Mouse (Mus musculus): Measurements from ENCODE around the gene Memo1. TPM values are rescaled to one million over a fixed set of nuclear protein-coding genes. Genes with fewer than 3 reads are reported as not detected.
"Not testable (repeated sequence)": the region's sequence is repeated elsewhere in the genome, so short reads cannot be mapped to it uniquely, and the experiment has no call there.

Memo1 gene
- total RNA-seq, 2 experiments from 2014 or later = 242 to 378 TPM

DNA sequence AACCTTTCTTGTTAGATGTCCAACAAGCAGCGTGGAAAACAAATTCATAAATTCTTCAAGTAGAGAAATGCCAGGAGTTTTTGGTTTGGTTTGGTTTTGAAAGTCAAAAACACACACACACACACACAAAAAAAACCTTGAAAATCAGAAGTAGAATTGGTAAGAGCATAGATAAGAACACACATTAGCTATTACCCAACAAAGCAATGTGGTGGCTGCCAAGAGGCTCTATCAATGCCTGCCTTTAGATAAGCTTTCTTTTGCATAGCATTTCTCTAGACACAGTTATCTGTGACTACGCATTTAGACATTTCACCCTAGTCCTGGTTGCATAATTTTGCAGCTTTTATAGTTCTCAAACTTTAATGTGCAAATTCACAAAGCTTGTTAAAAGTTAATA is 115.7 kb downstream of the Memo1 start:
- not testable (repeated sequence) for ATAC-seq (replicated peaks; ENCODE audit: low FRiP score, poor library complexity, severe bottlenecking)

DNA sequence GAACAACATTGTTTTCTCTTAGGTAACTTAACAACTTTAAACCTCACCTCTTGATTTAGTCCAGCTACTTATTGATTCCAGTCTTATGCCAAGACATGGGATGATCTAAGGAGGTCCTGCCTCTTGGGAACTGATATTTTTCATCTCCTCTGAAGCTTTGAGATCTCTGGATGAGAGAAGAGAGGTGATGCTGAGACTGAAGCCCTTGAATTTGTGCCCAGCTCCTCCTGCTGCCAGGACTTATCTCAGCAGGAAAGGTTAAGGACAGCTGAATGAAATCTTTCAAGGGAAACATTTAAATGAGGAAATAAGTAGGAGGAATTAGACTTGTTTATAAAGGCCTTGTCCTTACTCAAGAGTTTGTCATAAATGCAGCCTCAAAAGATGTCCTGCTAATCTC is 121.6 kb downstream of the Memo1 start:
- no peak for ATAC-seq (replicated peaks; ENCODE audit: low FRiP score, poor library complexity, severe bottlenecking)

DNA sequence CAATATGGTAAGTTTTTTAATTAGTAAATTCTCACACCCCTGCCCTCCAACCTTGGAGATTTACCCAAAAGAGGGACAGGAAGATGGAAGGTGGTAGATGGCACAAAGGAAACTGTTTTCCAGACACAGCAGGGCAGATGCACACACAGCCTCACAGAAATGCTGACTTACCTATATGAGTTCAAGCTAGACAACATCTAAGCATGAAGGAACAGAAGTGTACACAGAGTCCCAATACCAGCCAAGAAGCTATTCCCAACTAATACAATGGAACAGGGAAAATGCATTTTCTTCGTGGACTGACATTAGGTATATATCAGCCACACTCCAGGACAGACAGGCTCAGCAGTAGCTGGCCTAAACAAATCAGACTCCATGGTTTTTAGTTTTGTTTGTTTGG is 122.5 kb downstream of the Memo1 start:
- no peak for ATAC-seq (replicated peaks; ENCODE audit: low FRiP score, poor library complexity, severe bottlenecking)

DNA sequence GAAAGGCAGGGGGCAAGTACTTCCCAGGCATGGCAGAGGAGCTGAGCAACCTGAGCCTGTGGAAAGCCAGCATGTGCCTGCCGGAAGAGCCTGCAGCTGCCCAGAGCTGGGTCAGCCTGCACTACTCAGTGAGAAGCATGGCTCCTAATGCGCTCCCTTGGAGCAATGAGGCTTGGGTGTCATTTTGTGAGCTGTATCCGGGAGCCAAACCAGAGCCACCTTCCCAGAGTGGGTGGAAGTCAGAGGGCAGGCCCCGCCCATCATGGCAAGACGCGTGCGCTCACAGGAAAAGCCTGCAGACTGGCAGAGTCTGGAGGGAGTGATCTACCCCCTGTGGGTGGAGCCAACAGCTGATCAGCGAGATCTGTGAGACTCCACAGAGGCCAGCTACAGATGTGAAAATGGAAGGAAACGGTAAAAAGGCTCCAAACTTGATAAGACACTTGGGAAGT is 135.9 kb downstream of the Memo1 start:
- ATAC-seq (replicated peaks; ENCODE audit: low FRiP score, poor library complexity, severe bottlenecking) = peak; percentile 94

DNA sequence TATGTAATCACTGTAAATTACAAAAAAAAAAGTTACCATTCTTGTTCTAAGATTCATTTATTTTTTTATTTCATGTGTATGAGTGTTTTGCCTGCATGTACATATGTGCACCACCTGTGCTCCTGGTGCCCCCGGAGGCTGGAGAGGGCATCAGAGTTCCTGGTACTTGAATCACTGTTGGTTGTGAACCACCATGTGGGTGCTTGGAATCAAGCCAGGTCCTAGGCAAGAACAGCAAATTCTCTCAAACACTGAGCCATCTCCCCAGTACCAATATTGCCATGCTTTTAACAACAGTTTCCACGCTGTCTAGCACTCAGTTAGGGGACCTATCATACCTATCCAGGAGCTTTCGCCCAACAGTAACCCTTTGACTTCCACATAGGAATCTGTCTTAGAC is 137.2 kb downstream of the Memo1 start:
- no peak for ATAC-seq (replicated peaks; ENCODE audit: low FRiP score, poor library complexity, severe bottlenecking)

Other genes starting within 250 kb of the Memo1 start
- gene Srd5a2, start 247.6 kb downstream of the Memo1 start, total RNA-seq (2015; ENCODE audit: low replicate concordance) = not detected in 2 replicates
- gene Srd5a2, start 247.6 kb downstream of the Memo1 start, total RNA-seq (2017; ENCODE audit: low replicate concordance) = not detected in 2 replicates
- 93.5 and 116 TPM in 2 replicates for gene Dpy30, start 28.4 kb upstream of the Memo1 start, total RNA-seq (2015; ENCODE audit: low replicate concordance)
- gene Dpy30, start 28.4 kb upstream of the Memo1 start, total RNA-seq (2017; ENCODE audit: low replicate concordance) = 44.4 and 50.9 TPM in 2 replicates
- 13.7 and 19.3 TPM in 2 replicates for gene Spast, start 43.5 kb upstream of the Memo1 start, total RNA-seq (2015; ENCODE audit: low replicate concordance)
- 13.9 and 28.8 TPM in 2 replicates for gene Spast, start 43.5 kb upstream of the Memo1 start, total RNA-seq (2017; ENCODE audit: low replicate concordance)
- gene Slc30a6, start 100.1 kb upstream of the Memo1 start, total RNA-seq (2015; ENCODE audit: low replicate concordance) = 9.7 and 34.8 TPM in 2 replicates
- gene Slc30a6, start 100.1 kb upstream of the Memo1 start, total RNA-seq (2017; ENCODE audit: low replicate concordance) = 2.4 and 10.7 TPM in 2 replicates
- 1.8 TPM in 1 of 2 replicates, not detected in the other for gene Nlrc4, start 163.6 kb upstream of the Memo1 start, total RNA-seq (2015; ENCODE audit: low replicate concordance)
- 0.91 and 1.5 TPM in 2 replicates for gene Nlrc4, start 163.6 kb upstream of the Memo1 start, total RNA-seq (2017; ENCODE audit: low replicate concordance)
- gene Yipf4, start 194.0 kb upstream of the Memo1 start, total RNA-seq (2015; ENCODE audit: low replicate concordance) = 60.9 and 101 TPM in 2 replicates
- 80.6 and 109 TPM in 2 replicates for gene Yipf4, start 194.0 kb upstream of the Memo1 start, total RNA-seq (2017; ENCODE audit: low replicate concordance)
- gene Birc6, start 232.8 kb upstream of the Memo1 start, total RNA-seq (2015; ENCODE audit: low replicate concordance) = 135 and 175 TPM in 2 replicates
- gene Birc6, start 232.8 kb upstream of the Memo1 start, total RNA-seq (2017; ENCODE audit: low replicate concordance) = 128 and 149 TPM in 2 replicates